ENCODE assay signal across 12 mouse cellular contexts in the genomic region with DNA sequence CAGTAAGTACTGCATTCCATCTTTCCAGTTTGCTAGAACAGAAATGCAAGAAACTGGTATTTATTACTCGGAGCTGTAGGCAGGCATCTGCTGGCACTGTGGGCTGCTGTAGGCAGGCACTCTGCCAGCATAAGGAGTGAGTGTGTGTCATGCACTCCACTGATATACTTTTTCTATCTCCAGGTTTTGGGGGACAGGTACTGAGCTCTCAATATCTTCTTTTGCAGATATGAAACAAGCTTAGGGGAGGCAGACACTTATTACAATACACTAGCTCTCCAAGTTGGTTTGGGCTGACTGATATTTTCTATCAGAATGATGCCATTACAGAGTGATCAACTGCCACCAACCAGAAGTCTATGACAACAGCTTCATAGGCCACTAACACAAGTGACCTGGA. TPM values are rescaled to one million over a fixed set of nuclear protein-coding genes. Genes with fewer than 3 reads are reported as not detected.
A peak's percentile ranks its signal among the peaks of the same experiment; 100 is the strongest.
DNase-seq lines count a peak whose midpoint lies in the region; ATAC-seq lines count a peak whose summit lies in the region.
"Had no signal": no experiment of that assay in that cellular context is flagged by ENCODE, and none has a peak within 500 bp of the region (broad histone marks: within the 10 kb centered on the region; RNA-seq: fewer than 3 reads in every experiment).

No protein-coding gene starts in this region.

- no peak overlapping the region for H3K9ac ChIP-seq in kidney, embryonic 16.5 days (replicated peaks; ENCODE audit: low read length)
- H3K9ac ChIP-seq: hindbrain, embryonic 15.5 days; neural tube, embryonic 15.5 days had no signal

- intact Hi-C loops in heart, postnatal 36 days (cut with DNase I): loop anchor here (5.0 kb wide), 1 partner anchor 156 kb away; no protein-coding TSS in a partner anchor

- no peaks in the 10 kb centered on the region for H3K9me3 ChIP-seq in kidney, embryonic 16.5 days (ENCODE audit: low read length)
- H3K9me3 ChIP-seq: embryonic facial prominence, embryonic 10.5 days; hindbrain, embryonic 15.5 days; megakaryocyte, embryonic 14.5 days; neural tube, embryonic 15.5 days had no signal

- H3K27ac ChIP-seq in kidney, embryonic 16.5 days (ENCODE audit: low read length): no peak overlapping the region
- H3K27ac ChIP-seq: embryonic facial prominence, embryonic 10.5 days; hindbrain, embryonic 15.5 days; neural tube, embryonic 15.5 days had no signal

- no peak for DNase-seq in cerebellum, adult 8-10 months
- peak; percentile 8 for DNase-seq in 3T3-L1 (ENCODE audit: low read depth, low spot score)
- peak; percentile 70 for DNase-seq in cerebellum, adult 9-10 months
- DNase-seq in liver: peak; percentile 44
- DNase-seq in Muller cell, postnatal 12 days (ENCODE audit: inconsistent ontology term): no peak
- no peak for DNase-seq in heart, postnatal 36 days

- 79% methylated on average over 1 of the region's 1 CpGs for WGBS in kidney, embryonic 16.5 days

- no peaks in the 10 kb centered on the region for H3K27me3 ChIP-seq in kidney, embryonic 16.5 days (ENCODE audit: insufficient read depth, low read length)
- H3K27me3 ChIP-seq: hindbrain, embryonic 15.5 days; megakaryocyte, embryonic 14.5 days; neural tube, embryonic 15.5 days had no signal

- H3K4me1 ChIP-seq in kidney, embryonic 16.5 days (ENCODE audit: insufficient read depth, low read length): peaks cover 6% of the 10 kb centered on the region
- H3K4me1 ChIP-seq: embryonic facial prominence, embryonic 10.5 days; hindbrain, embryonic 15.5 days had no signal

- ATAC-seq in cerebellum, adult (ENCODE audit: insufficient number of reproducible peaks, low FRiP score, low TSS enrichment): peak; percentile 81
- ATAC-seq in kidney, embryonic 16.5 days (ENCODE audit: low FRiP score, low TSS enrichment): no peak

- no peak overlapping the region for H3K4me3 ChIP-seq in kidney, embryonic 16.5 days (ENCODE audit: low read length)
- H3K4me3 ChIP-seq: embryonic facial prominence, embryonic 10.5 days; hindbrain, embryonic 15.5 days; megakaryocyte, embryonic 14.5 days; neural tube, embryonic 15.5 days had no signal

- H3K36me3 ChIP-seq in kidney, embryonic 16.5 days (ENCODE audit: insufficient read depth, low read length): peaks cover 16% of the 10 kb centered on the region; the same call in 1 of the 2 replicates
- H3K36me3 ChIP-seq: neural tube, embryonic 15.5 days had no signal

- no peak overlapping the region for H3K4me2 ChIP-seq in kidney, embryonic 16.5 days (replicated peaks; ENCODE audit: low read depth, low read length)
- H3K4me2 ChIP-seq: hindbrain, embryonic 15.5 days; neural tube, embryonic 15.5 days had no signal

RNA-seq across cellular contexts. Expression of gene Tapt1, which starts 23.0 kb away (rescaled TPM):
- polyA plus RNA-seq in kidney, embryonic 16.5 days (2015; fragmentation: Nextera tagmentation; extraction: Ambion mirVana): 33.6 and 34.6 TPM in 2 replicates
- total RNA-seq in heart, postnatal 36 days (2021): 10 to 100 TPM; 20.8 to 21.9 TPM

Comparison
In these comparisons a context has a peak if more than half of its experiments do, and no peak if none do; other contexts are left out.
1. DNase-seq: peak in 3T3-L1 (single experiment), cerebellum, adult 9-10 months (single experiment) and liver (single experiment); none in cerebellum, adult 8-10 months (single experiment), Muller cell, postnatal 12 days (single experiment) and heart, postnatal 36 days (0 of 2).